Mouse (Mus musculus) midbrain, embryonic 12.5 days (tissue): ENCODE data around the gene Atp1a2. TPM values are rescaled to one million over a fixed set of nuclear protein-coding genes. Genes with fewer than 3 reads are reported as not detected.

ENCODE experiments used
- ATAC-seq: fragments of 200-750 bp; cut with Nextera tagmentation; 2 replicates; pipeline ENCODE4 v1.8.0; 2017; ENCODE audit warnings: low read depth, moderate TSS enrichment, moderate library complexity; ENCODE audit not compliant: low FRiP score
- H3K27ac ChIP-seq: fragments of 300-500 bp; sonication (generic); replicated peaks from 2 replicates; pipeline ENCODE4 v1.5.1; 2016; ENCODE audit warnings: mild to moderate bottlenecking
- H3K27me3 ChIP-seq: fragments of 300-500 bp; sonication (generic); 2 replicates; pipeline ENCODE4 v1.6.1; 2016; ENCODE audit warnings: mild to moderate bottlenecking
- H3K36me3 ChIP-seq: fragments of 300-500 bp; sonication (generic); 2 replicates; pipeline ENCODE4 v1.6.1; 2016
- H3K4me1 ChIP-seq: fragments of 300-500 bp; sonication (generic); 2 replicates; pipeline ENCODE4 v1.6.1; 2016
- H3K4me2 ChIP-seq: fragments of 300-500 bp; sonication (generic); replicated peaks from 2 replicates; pipeline ENCODE4 v1.6.1; 2016; ENCODE audit warnings: mild to moderate bottlenecking, moderate library complexity
- H3K4me3 ChIP-seq: fragments of 300-500 bp; sonication (generic); 2 replicates; pipeline ENCODE4 v1.5.1; 2016; ENCODE audit warnings: mild to moderate bottlenecking
- H3K9ac ChIP-seq: fragments of 300-500 bp; sonication (generic); replicated peaks from 2 replicates; pipeline ENCODE4 v1.6.1; 2016; ENCODE audit warnings: mild to moderate bottlenecking, moderate library complexity
- H3K9me3 ChIP-seq: fragments of 300-500 bp; sonication (generic); 2 replicates; pipeline ENCODE4 v1.6.1; 2016; ENCODE audit warnings: mild to moderate bottlenecking
- WGBS: fragments of 180-500 bp; shearing (Covaris S2); methylation state at CpG from one replicate; pipeline ENCODE4 v1.1.7; 2016; 5-methylcytosine and 5-hydroxymethylcytosine counted together
- polyA plus RNA-seq: library from polyadenylated mRNA; unstranded; fragments of >200 nt; fragmentation: Nextera tagmentation; extraction: Ambion mirVana; gene quantifications from 2 replicates; pipeline ENCODE4 v1.2.1, GENCODE M21; 2016

Gene Atp1a2
- polyA plus RNA-seq, 1 experiment from 2014 or later = 13.2 TPM

GRCm38 (mm10) chr1:172323298-172323697 lies 25.4 kb upstream of the Atp1a2 start:
- Histone ChIP-seq H3K27ac (no peak overlapping the region), H3K9me3 (no peaks in the 10 kb centered on the region), H3K27me3 (peaks cover 49% of the 10 kb centered on the region), H3K4me1 (peaks cover 55% of the 10 kb centered on the region), H3K9ac (peak overlapping the region; percentile 49; the same call in 1 of the 2 replicates), H3K36me3 (peaks cover 17% of the 10 kb centered on the region), H3K4me2 (no peak overlapping the region), H3K4me3 (no peak overlapping the region)
- ATAC-seq = no peak
- WGBS = 9% methylated on average over 5 of the region's 5 CpGs

DNA sequence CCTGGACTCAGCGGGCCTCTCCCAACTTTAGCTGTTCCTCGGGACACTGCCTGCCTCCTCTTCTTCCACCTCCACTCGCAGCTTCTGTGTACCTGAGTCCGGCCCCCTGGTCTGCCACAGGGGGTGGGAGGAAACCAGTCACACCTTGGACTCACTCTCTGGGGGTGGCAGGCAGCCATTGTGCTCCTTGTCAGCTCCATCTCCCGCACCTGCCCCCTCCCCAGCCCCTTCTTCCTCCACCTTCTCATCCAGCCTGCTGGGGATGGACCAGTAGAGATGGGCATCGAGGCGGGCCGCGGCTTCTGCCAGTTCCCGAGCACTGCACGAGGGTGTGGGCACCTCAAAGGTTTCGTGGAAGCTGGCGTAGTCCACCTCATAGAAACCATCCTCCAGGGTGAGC lies 24.9 kb upstream of the Atp1a2 start:
- Histone ChIP-seq H3K27me3 (peaks cover 44% of the 10 kb centered on the region), H3K9ac (peak overlapping the region; percentile 49), H3K36me3 (peaks cover 23% of the 10 kb centered on the region), H3K27ac (no peak overlapping the region), H3K4me2 (no peak overlapping the region), H3K9me3 (no peaks in the 10 kb centered on the region), H3K4me1 (peaks cover 60% of the 10 kb centered on the region), H3K4me3 (no peak overlapping the region)
- ATAC-seq = no peak
- WGBS = 52% methylated on average over 13 of the region's 13 CpGs

GRCm38 (mm10) chr1:172319921-172320411 lies 22.1 kb upstream of the Atp1a2 start:
- H3K27me3 ChIP-seq = peaks cover 23% of the 10 kb centered on the region
- no peak overlapping the region for H3K9ac ChIP-seq
- peaks cover 75% of the 10 kb centered on the region for H3K4me1 ChIP-seq
- no peak overlapping the region for H3K4me2 ChIP-seq
- peak; percentile 50 for ATAC-seq
- peaks cover 32% of the 10 kb centered on the region for H3K36me3 ChIP-seq
- no peaks in the 10 kb centered on the region for H3K9me3 ChIP-seq
- WGBS = 29% methylated on average over 5 of the region's 5 CpGs
- H3K27ac ChIP-seq = peak overlapping the region; percentile 66
- H3K4me3 ChIP-seq = no peak overlapping the region

DNA sequence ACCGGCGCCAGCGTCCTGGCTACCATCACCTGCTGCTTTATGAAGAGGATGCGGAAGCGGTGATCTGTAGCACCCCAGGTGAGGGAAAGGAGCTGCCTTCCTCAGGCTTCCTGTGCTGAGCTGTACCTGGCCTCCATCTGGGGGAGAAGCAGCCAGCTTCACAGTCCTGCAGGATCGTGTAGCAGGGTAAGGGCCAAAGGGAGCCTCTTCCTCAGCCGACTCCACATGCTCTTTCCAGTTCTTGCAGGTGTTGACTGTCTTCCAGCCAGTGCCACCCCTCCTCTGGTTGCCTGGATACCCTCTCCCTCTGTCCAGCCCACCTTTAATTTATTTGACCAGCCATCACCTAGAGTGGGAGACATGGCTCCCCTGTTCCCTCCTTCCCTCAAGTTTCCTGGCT lies 21.5 kb upstream of the Atp1a2 start:
- H3K4me1 ChIP-seq = peaks cover 78% of the 10 kb centered on the region
- H3K4me2 ChIP-seq = no peak overlapping the region
- H3K27me3 ChIP-seq = peaks cover 21% of the 10 kb centered on the region; the same call in 1 of the 2 replicates
- H3K9ac ChIP-seq = no peak overlapping the region
- peaks cover 32% of the 10 kb centered on the region for H3K36me3 ChIP-seq
- WGBS = 87% methylated on average over 7 of the region's 7 CpGs
- no peak for ATAC-seq
- H3K27ac ChIP-seq = peak overlapping the region; percentile 66
- no peak overlapping the region for H3K4me3 ChIP-seq
- H3K9me3 ChIP-seq = no peaks in the 10 kb centered on the region

GRCm38 (mm10) chr1:172318424-172319035 lies 20.7 kb upstream of the Atp1a2 start:
- Histone ChIP-seq H3K4me3 (no peak overlapping the region), H3K9ac (0 out of 2 replicates have a peak overlapping the region, but pooled peaks have one; percentile 28), H3K36me3 (peaks cover 32% of the 10 kb centered on the region), H3K27ac (0 out of 2 replicates have a peak overlapping the region, but pooled peaks have one; percentile 66), H3K9me3 (no peaks in the 10 kb centered on the region), H3K4me1 (peaks cover 82% of the 10 kb centered on the region), H3K27me3 (peaks cover 21% of the 10 kb centered on the region; the same call in 1 of the 2 replicates), H3K4me2 (no peak overlapping the region)
- ATAC-seq = no peak
- 81% methylated on average over 19 of the region's 19 CpGs for WGBS

DNA sequence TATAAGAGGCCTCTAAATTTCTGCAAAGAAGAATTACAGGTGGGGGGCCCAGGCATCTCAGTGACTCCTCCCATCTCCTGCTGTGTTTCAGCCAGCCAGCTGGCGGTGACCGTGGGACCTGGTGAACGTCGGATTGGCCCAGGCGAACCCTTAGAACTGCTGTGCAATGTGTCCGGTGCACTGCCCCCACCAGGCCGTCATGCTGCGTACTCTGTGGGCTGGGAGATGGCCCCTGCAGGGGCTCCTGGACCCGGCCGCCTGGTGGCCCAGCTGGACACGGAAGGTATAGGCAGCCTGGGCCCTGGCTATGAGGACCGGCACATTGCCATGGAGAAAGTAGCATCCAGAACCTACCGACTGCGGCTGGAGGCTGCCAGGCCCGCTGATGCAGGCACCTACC lies 20.1 kb upstream of the Atp1a2 start:
- Histone ChIP-seq H3K4me3 (no peak overlapping the region), H3K9ac (no peak overlapping the region), H3K9me3 (no peaks in the 10 kb centered on the region), H3K27me3 (peaks cover 21% of the 10 kb centered on the region; the same call in 1 of the 2 replicates), H3K36me3 (peaks cover 32% of the 10 kb centered on the region), H3K4me1 (peaks cover 82% of the 10 kb centered on the region), H3K27ac (no peak overlapping the region), H3K4me2 (no peak overlapping the region)
- no peak for ATAC-seq
- WGBS = 53% methylated on average over 15 of the region's 15 CpGs

GRCm38 (mm10) chr1:172317431-172317830 lies 19.6 kb upstream of the Atp1a2 start:
- no peak for ATAC-seq
- Histone ChIP-seq H3K27ac (no peak overlapping the region; the same call in 1 of the 2 replicates), H3K4me1 (peaks cover 80% of the 10 kb centered on the region), H3K4me2 (no peak overlapping the region), H3K36me3 (peaks cover 32% of the 10 kb centered on the region), H3K4me3 (no peak overlapping the region), H3K9ac (no peak overlapping the region), H3K9me3 (no peaks in the 10 kb centered on the region), H3K27me3 (peaks cover 16% of the 10 kb centered on the region; the same call in 1 of the 2 replicates)
- 63% methylated on average over 18 of the region's 18 CpGs for WGBS

- 45% methylated on average over 3 of the region's 3 CpGs for WGBS
- Histone ChIP-seq H3K4me1 (peaks cover 80% of the 10 kb centered on the region), H3K4me2 (peak overlapping the region; percentile 73), H3K4me3 (peak overlapping the region; percentile 1; the same call in 1 of the 2 replicates), H3K9ac (no peak overlapping the region), H3K27me3 (peaks cover 12% of the 10 kb centered on the region), H3K36me3 (peaks cover 26% of the 10 kb centered on the region), H3K27ac (peak overlapping the region; percentile 76), H3K9me3 (no peaks in the 10 kb centered on the region)
- ATAC-seq = peak; percentile 23
Measured at GRCm38 (mm10) chr1:172314911-172315310, 17.0 kb upstream of the Atp1a2 start.

DNA sequence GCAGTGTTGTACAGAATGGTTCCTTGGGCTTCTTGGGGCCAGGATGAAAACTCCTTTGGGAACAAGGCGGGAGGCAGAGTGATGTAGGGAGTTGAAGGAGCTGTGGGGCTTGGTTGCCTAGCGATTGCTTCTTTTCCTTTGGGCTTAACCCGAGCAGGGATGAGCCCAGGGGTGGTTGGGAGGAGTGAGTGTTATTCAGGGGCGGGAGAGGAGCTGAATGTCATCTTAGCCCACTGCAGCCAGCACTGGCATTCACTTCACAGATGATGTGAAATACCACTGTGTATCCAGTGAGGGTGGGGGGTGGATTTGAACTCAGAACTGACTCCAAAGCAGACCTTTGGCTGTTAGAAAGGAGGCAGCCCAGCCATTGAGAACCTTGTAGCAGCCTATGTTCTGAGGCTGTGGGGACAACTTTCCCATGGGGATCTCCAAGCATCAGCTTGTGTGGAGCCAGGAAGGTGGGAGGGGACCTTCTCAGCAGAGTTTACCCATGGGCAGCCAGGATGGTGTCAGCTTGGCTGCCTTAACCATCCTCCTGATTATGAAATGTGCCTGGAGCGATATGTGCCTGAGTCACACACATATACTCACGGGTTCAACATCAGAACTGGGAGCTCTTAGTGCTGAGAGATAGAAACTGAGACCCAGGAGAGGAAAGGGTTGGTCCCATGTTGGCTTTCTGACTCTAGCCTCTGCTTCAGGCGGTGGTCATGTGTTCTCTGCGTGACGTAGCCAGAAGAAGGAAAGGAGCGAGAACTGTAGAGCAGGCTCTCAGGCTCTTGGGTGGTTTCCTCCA lies 15.9 kb upstream of the Atp1a2 start:
- Histone ChIP-seq H3K4me1 (peaks cover 78% of the 10 kb centered on the region), H3K36me3 (peaks cover 21% of the 10 kb centered on the region), H3K27me3 (peaks cover 12% of the 10 kb centered on the region), H3K4me2 (peak overlapping the region; percentile 73), H3K9me3 (no peaks in the 10 kb centered on the region), H3K4me3 (peak overlapping the region; percentile 72), H3K9ac (peak overlapping the region; percentile 80; the same call in 1 of the 2 replicates), H3K27ac (peak overlapping the region; percentile 76)
- 61% methylated on average over 10 of the region's 10 CpGs for WGBS
- no peak for ATAC-seq

- Histone ChIP-seq H3K4me3 (peak overlapping the region; percentile 72), H3K4me1 (peaks cover 76% of the 10 kb centered on the region), H3K36me3 (peaks cover 12% of the 10 kb centered on the region), H3K4me2 (peak overlapping the region; percentile 73), H3K9me3 (no peaks in the 10 kb centered on the region), H3K27ac (peak overlapping the region; percentile 76; the same call in 1 of the 2 replicates), H3K27me3 (peaks cover 15% of the 10 kb centered on the region), H3K9ac (peak overlapping the region; percentile 80)
- WGBS = 10% methylated on average over 16 of the region's 16 CpGs
- ATAC-seq = 0 out of 2 replicates have a peak, but pooled peaks have one; percentile 0
Measured at GRCm38 (mm10) chr1:172312768-172313561, 15.1 kb upstream of the Atp1a2 start.

- Histone ChIP-seq H3K9me3 (no peaks in the 10 kb centered on the region), H3K4me2 (peak overlapping the region; percentile 73), H3K4me3 (peak overlapping the region; percentile 72), H3K36me3 (0 out of 2 replicates have a peak, but pooled peaks cover 4% of the 10 kb centered on the region), H3K9ac (peak overlapping the region; percentile 80), H3K27me3 (peaks cover 8% of the 10 kb centered on the region), H3K4me1 (peaks cover 72% of the 10 kb centered on the region), H3K27ac (peak overlapping the region; percentile 52)
- under 1% methylated on average over 36 of the region's 55 CpGs for WGBS
- peak; percentile 79 for ATAC-seq
Measured at GRCm38 (mm10) chr1:172311921-172312767, 14.3 kb upstream of the Atp1a2 start.
